Mouse (Mus musculus) C2C12 (cell line): ENCODE measurements around the gene Pspn. TPM values are rescaled to one million over a fixed set of nuclear protein-coding genes. Genes with fewer than 3 reads are reported as not detected.

Experiments
- H3K27me3 ChIP-seq: one replicate; pipeline ENCODE4 v1.6.1; 2011; ENCODE audit not compliant: control insufficient read depth, insufficient read depth, insufficient read length
- H3K36me3 ChIP-seq: one replicate; pipeline ENCODE4 v1.6.1; 2011; ENCODE audit not compliant: control insufficient read depth, insufficient read depth
- H3K4me3 ChIP-seq: one replicate; pipeline ENCODE4 v1.5.1; 2011; ENCODE audit warnings: mild to moderate bottlenecking, control low read depth; ENCODE audit not compliant: poor library complexity, insufficient read depth, severe bottlenecking
- H3K79me2 ChIP-seq: one replicate; pipeline ENCODE4 v1.6.1; 2011; ENCODE audit not compliant: control insufficient read depth, insufficient read depth
- H3K79me3 ChIP-seq: one replicate; pipeline ENCODE4 v1.6.1; 2011; ENCODE audit warnings: low read depth, control low read depth
- H3ac ChIP-seq: one replicate; pipeline ENCODE3; 2011; ENCODE audit warnings: low read depth; ENCODE audit not compliant: control insufficient read depth, insufficient read length
- CEBPB ChIP-seq: IDR thresholded peaks from one replicate; pipeline ENCODE4 v1.6.1; 2011; ENCODE audit warnings: low read depth, mild to moderate bottlenecking, control low read depth, moderate library complexity
- CTCF ChIP-seq: IDR thresholded peaks from one replicate; pipeline ENCODE4 v1.5.1; 2011; ENCODE audit not compliant: control insufficient read depth, insufficient read depth, insufficient read length
- FOSL1 ChIP-seq: IDR thresholded peaks from one replicate; pipeline ENCODE4 v1.8.0; 2011; ENCODE audit warnings: mild to moderate bottlenecking, low read length; ENCODE audit not compliant: poor library complexity, insufficient read depth, severe bottlenecking
- MAX ChIP-seq: IDR thresholded peaks from one replicate; pipeline ENCODE4 v1.6.1; 2011; ENCODE audit warnings: mild to moderate bottlenecking, control low read depth
- MYOD1 ChIP-seq: IDR thresholded peaks from one replicate; pipeline ENCODE4 v1.6.1; 2011; ENCODE audit warnings: low read depth; ENCODE audit not compliant: control insufficient read depth, insufficient read length
- MYOG ChIP-seq: IDR thresholded peaks from one replicate; pipeline ENCODE4 v1.6.1; 2011; ENCODE audit not compliant: control insufficient read depth, insufficient read length; ENCODE audit errors: extremely low read depth
- USF1 ChIP-seq: IDR thresholded peaks from one replicate; pipeline ENCODE4 v1.6.1; 2011; ENCODE audit warnings: low read depth, mild to moderate bottlenecking, control low read depth, moderate library complexity
- polyA plus RNA-seq: library from polyadenylated mRNA; unstranded; fragments of >200 nt; fragmentation: generic; extraction: Trizol; gene quantifications from one replicate; pipeline ENCODE4 v1.2.1, GENCODE M21; 2012; ENCODE audit warnings: missing spikeins

Gene Pspn
- polyA plus RNA-seq, 1 experiment = 0.63 TPM

- H3K79me2 ChIP-seq = no peaks in the 10 kb centered on the region
- TF ChIP-seq USF1 (no peak), FOSL1 (no peak), MYOG (no peak), MAX (no peak), CEBPB (no peak), MYOD1 (no peak), CTCF (peak; percentile 55)
- H3K27me3 ChIP-seq = peaks cover 11% of the 10 kb centered on the region
- no peaks in the 10 kb centered on the region for H3K79me3 ChIP-seq
- H3K4me3 ChIP-seq = no peak overlapping the region
- H3K36me3 ChIP-seq = no peaks in the 10 kb centered on the region
- H3ac ChIP-seq = no peak overlapping the region
These were observed 48.9 kb downstream of the Pspn start for GRCm38 (mm10) chr17:56950915-56951314.

Other genes starting within 250 kb of the Pspn start
- 0.67 TPM for gene Nrtn, start 242.5 kb downstream of the Pspn start, polyA plus RNA-seq
- gene Dus3l, start 235.3 kb downstream of the Pspn start, polyA plus RNA-seq = 40.1 TPM
- gene Prr22, start 229.8 kb downstream of the Pspn start, polyA plus RNA-seq = 0.47 TPM
- gene Rfx2, start 169.0 kb downstream of the Pspn start, polyA plus RNA-seq = 2.6 TPM
- gene Acsbg2, start 125.6 kb downstream of the Pspn start, polyA plus RNA-seq = not detected
- 0.02 TPM for gene 1700061G19Rik, start 124.5 kb downstream of the Pspn start, polyA plus RNA-seq
- 38.9 TPM for gene Mllt1, start 64.6 kb downstream of the Pspn start, polyA plus RNA-seq
- not detected for gene Acer1, start 17.9 kb downstream of the Pspn start, polyA plus RNA-seq
- 153 TPM for gene Clpp, start 9.7 kb downstream of the Pspn start, polyA plus RNA-seq
- gene Alkbh7, start 2.7 kb downstream of the Pspn start, polyA plus RNA-seq = 24.1 TPM
- 76.8 TPM for gene Gtf2f1, start 11.3 kb upstream of the Pspn start, polyA plus RNA-seq
- not detected for gene Gm17949, start 11.5 kb upstream of the Pspn start, polyA plus RNA-seq
- 68.5 TPM for gene Khsrp, start 31.5 kb upstream of the Pspn start, polyA plus RNA-seq
- not detected for gene Slc25a41, start 41.6 kb upstream of the Pspn start, polyA plus RNA-seq
- gene Crb3, start 59.1 kb upstream of the Pspn start, polyA plus RNA-seq = not detected
- gene Slc25a23, start 59.8 kb upstream of the Pspn start, polyA plus RNA-seq = 0.89 TPM
- not detected for gene Dennd1c, start 78.5 kb upstream of the Pspn start, polyA plus RNA-seq
- gene Tubb4a, start 87.8 kb upstream of the Pspn start, polyA plus RNA-seq = 0.18 TPM
- gene Tnfsf9, start 105.3 kb upstream of the Pspn start, polyA plus RNA-seq = 11.8 TPM
- not detected for gene Cd70, start 149.8 kb upstream of the Pspn start, polyA plus RNA-seq
- gene Tnfsf14, start 194.2 kb upstream of the Pspn start, polyA plus RNA-seq = not detected
- gene C3, start 228.1 kb upstream of the Pspn start, polyA plus RNA-seq = 0.01 TPM
- gene Gpr108, start 248.4 kb upstream of the Pspn start, polyA plus RNA-seq = 24.7 TPM
- gene Trip10, start 249.4 kb upstream of the Pspn start, polyA plus RNA-seq = 45.7 TPM